Mouse (Mus musculus) adrenal gland, adult 18-20 months (tissue): Measurements from ENCODE around the gene Tcl1b2. TPM values are rescaled to one million over a fixed set of nuclear protein-coding genes. Genes with fewer than 3 reads are reported as not detected.
"Not testable (repeated sequence)": the region's sequence is repeated elsewhere in the genome, so short reads cannot be mapped to it uniquely, and the experiment has no call there.

Experiments
- DNase-seq, 2 experiments: peaks; one replicate each; pipeline ENCODE4 v3.0.0; 2021 to 2022; ENCODE audit warnings: low spot score in 2 of 2
- long read RNA-seq, 2 experiments: library from polyadenylated mRNA; stranded (forward); transcript quantifications; one replicate each; pipeline ENCODE4 v2.0.0; 2021
- total RNA-seq, 2 experiments: library from RNA; stranded (reverse); gene quantifications; 1 replicate in 1 of 2; 2 replicates in 1 of 2; pipeline ENCODE4 v1.2.3; 2021

Tcl1b2 gene
- not detected for total RNA-seq
- long read RNA-seq, experiment 1 = 0 reads
- long read RNA-seq, experiment 2 = 0 reads

- no peak for DNase-seq
Measured at GRCm38 (mm10) chr12:105145714-105146113, at the start of gene Tcl1b2. Gene Tcl1b2 (plus strand): TSS chr12:105146014.

GRCm38 (mm10) chr12:105099466-105100044 is 46.3 kb upstream of the Tcl1b2 start:
- DNase-seq = no peak

GRCm38 (mm10) chr12:105102901-105103300 is 42.9 kb upstream of the Tcl1b2 start:
- no peak for DNase-seq

- DNase-seq = peak; percentile 69 to 79
Measured at GRCm38 (mm10) chr12:105104036-105104435, 41.8 kb upstream of the Tcl1b2 start.

- no peak for DNase-seq
Measured at GRCm38 (mm10) chr12:105105326-105105725, 40.5 kb upstream of the Tcl1b2 start.

- DNase-seq = no peak
Measured at GRCm38 (mm10) chr12:105108856-105109255, 37.0 kb upstream of the Tcl1b2 start.

- DNase-seq = no peak
Measured at GRCm38 (mm10) chr12:105109406-105109805, 36.4 kb upstream of the Tcl1b2 start.

- DNase-seq = peak in 1 of 2 experiments; percentile 24
Measured at GRCm38 (mm10) chr12:105109812-105110211, 36.0 kb upstream of the Tcl1b2 start.

- peak in 1 of 2 experiments; percentile 15 for DNase-seq
Measured at GRCm38 (mm10) chr12:105112321-105112988, 33.4 kb upstream of the Tcl1b2 start.

GRCm38 (mm10) chr12:105116648-105117047 is 29.2 kb upstream of the Tcl1b2 start:
- DNase-seq = no peak

- DNase-seq = no peak
Measured at GRCm38 (mm10) chr12:105125362-105125761, 20.5 kb upstream of the Tcl1b2 start.

- DNase-seq = no peak
Measured at GRCm38 (mm10) chr12:105126516-105126915, 19.3 kb upstream of the Tcl1b2 start.

GRCm38 (mm10) chr12:105127607-105128006 is 18.2 kb upstream of the Tcl1b2 start:
- DNase-seq = no peak

GRCm38 (mm10) chr12:105129494-105130205 is 16.2 kb upstream of the Tcl1b2 start:
- DNase-seq = not testable (repeated sequence)

- DNase-seq = not testable (repeated sequence)
Measured at GRCm38 (mm10) chr12:105134167-105134566, 11.6 kb upstream of the Tcl1b2 start.

GRCm38 (mm10) chr12:105134826-105135225 is 11.0 kb upstream of the Tcl1b2 start:
- not testable (repeated sequence) for DNase-seq

GRCm38 (mm10) chr12:105137729-105138128 is 8.1 kb upstream of the Tcl1b2 start:
- DNase-seq = not testable (repeated sequence)

- no peak for DNase-seq
Measured at GRCm38 (mm10) chr12:105143096-105143495, 2.7 kb upstream of the Tcl1b2 start.

- DNase-seq = not testable (repeated sequence)
Measured at GRCm38 (mm10) chr12:105144928-105145327, 886 bp upstream of the Tcl1b2 start.

GRCm38 (mm10) chr12:105155286-105155685 is 9.5 kb downstream of the Tcl1b2 start:
- DNase-seq = not testable (repeated sequence)

GRCm38 (mm10) chr12:105158842-105159241 is 13.0 kb downstream of the Tcl1b2 start:
- no peak for DNase-seq

GRCm38 (mm10) chr12:105159390-105159789 is 13.6 kb downstream of the Tcl1b2 start, which contains the start of gene Tcl1b1:
Gene Tcl1b1 (plus strand): TSS chr12:105159690.
- DNase-seq = no peak
